Mouse (Mus musculus): ENCODE measurements around the gene Dido1. TPM values are rescaled to one million over a fixed set of nuclear protein-coding genes. Genes with fewer than 3 reads are reported as not detected.

Gene Dido1
- polyA plus RNA-seq, 1 experiment from 2014 or later: 12.6 TPM

GRCm38 (mm10) chr2:180710276-180711155 lies 717 bp upstream of the Dido1 start:
- peak overlapping the region; percentile 100 for H3K27ac ChIP-seq (ENCODE audit: low read length)
- peaks cover 43% of the 10 kb centered on the region for H3K4me1 ChIP-seq (ENCODE audit: control insufficient read depth, low read depth, low read length)
- no peaks in the 10 kb centered on the region for H3K9me3 ChIP-seq (replicated peaks; ENCODE audit: control insufficient read depth, low read length)
- peak overlapping the region; percentile 83 for H3K4me2 ChIP-seq (ENCODE audit: low read depth, low read length)
- H3K36me3 ChIP-seq (ENCODE audit: control insufficient read depth, insufficient read depth): peaks cover 20% of the 10 kb centered on the region
- under 1% methylated on average over 51 of the region's 64 CpGs for WGBS (ENCODE audit: insufficient replicate concordance)
- no peak; the same call in 1 of the 2 replicates for ATAC-seq (ENCODE audit: low read depth)
- no peaks in the 10 kb centered on the region for H3K27me3 ChIP-seq (ENCODE audit: control insufficient read depth, insufficient read depth, low read depth, low read length)
- H3K4me3 ChIP-seq (ENCODE audit: low read depth, low read length): peak overlapping the region; percentile 100
- H3K9ac ChIP-seq (ENCODE audit: low read depth, low read length): peak overlapping the region; percentile 100

- ATAC-seq (ENCODE audit: low read depth): peak; percentile 1; the same call in 1 of the 2 replicates
- Histone ChIP-seq H3K9ac (ENCODE audit: low read depth, low read length) (peak overlapping the region; percentile 94), H3K27ac (ENCODE audit: low read length) (peak overlapping the region; percentile 93), H3K4me2 (ENCODE audit: low read depth, low read length) (peak overlapping the region; percentile 67), H3K4me3 (ENCODE audit: low read depth, low read length) (peak overlapping the region; percentile 100), H3K4me1 (ENCODE audit: control insufficient read depth, low read depth, low read length) (peaks cover 55% of the 10 kb centered on the region), H3K36me3 (ENCODE audit: control insufficient read depth, insufficient read depth) (peaks cover 13% of the 10 kb centered on the region), H3K27me3 (ENCODE audit: control insufficient read depth, insufficient read depth, low read depth, low read length) (no peaks in the 10 kb centered on the region), H3K9me3 (replicated peaks; ENCODE audit: control insufficient read depth, low read length) (no peaks in the 10 kb centered on the region)
- WGBS (ENCODE audit: insufficient replicate concordance): under 1% methylated on average over 39 of the region's 39 CpGs
Measured at GRCm38 (mm10) chr2:180709023-180709922, 526 bp downstream of the Dido1 start.

- Histone ChIP-seq H3K4me3 (ENCODE audit: low read depth, low read length) (no peak overlapping the region), H3K36me3 (ENCODE audit: control insufficient read depth, insufficient read depth) (peaks cover 4% of the 10 kb centered on the region; the same call in 1 of the 2 replicates), H3K4me1 (ENCODE audit: control insufficient read depth, low read depth, low read length) (peaks cover 52% of the 10 kb centered on the region), H3K9ac (ENCODE audit: low read depth, low read length) (no peak overlapping the region), H3K27me3 (ENCODE audit: control insufficient read depth, insufficient read depth, low read depth, low read length) (no peaks in the 10 kb centered on the region), H3K27ac (ENCODE audit: low read length) (no peak overlapping the region), H3K4me2 (ENCODE audit: low read depth, low read length) (no peak overlapping the region), H3K9me3 (replicated peaks; ENCODE audit: control insufficient read depth, low read length) (no peaks in the 10 kb centered on the region)
- 79% methylated on average over 5 of the region's 5 CpGs for WGBS (ENCODE audit: insufficient replicate concordance)
- ATAC-seq (ENCODE audit: low read depth): no peak
Measured at GRCm38 (mm10) chr2:180705975-180706374, 3.8 kb downstream of the Dido1 start.

GRCm38 (mm10) chr2:180705066-180705465 lies 4.7 kb downstream of the Dido1 start:
- Histone ChIP-seq H3K9me3 (replicated peaks; ENCODE audit: control insufficient read depth, low read length) (no peaks in the 10 kb centered on the region), H3K4me2 (ENCODE audit: low read depth, low read length) (peak overlapping the region; percentile 14; the same call in 1 of the 2 replicates), H3K4me3 (ENCODE audit: low read depth, low read length) (no peak overlapping the region), H3K4me1 (ENCODE audit: control insufficient read depth, low read depth, low read length) (peaks cover 58% of the 10 kb centered on the region), H3K36me3 (ENCODE audit: control insufficient read depth, insufficient read depth) (peaks cover 4% of the 10 kb centered on the region; the same call in 1 of the 2 replicates), H3K27me3 (ENCODE audit: control insufficient read depth, insufficient read depth, low read depth, low read length) (no peaks in the 10 kb centered on the region), H3K27ac (ENCODE audit: low read length) (peak overlapping the region; percentile 96), H3K9ac (ENCODE audit: low read depth, low read length) (no peak overlapping the region)
- 24% methylated on average over 3 of the region's 3 CpGs for WGBS (ENCODE audit: insufficient replicate concordance)
- no peak for ATAC-seq (ENCODE audit: low read depth)

- peaks cover 62% of the 10 kb centered on the region for H3K4me1 ChIP-seq (ENCODE audit: control insufficient read depth, low read depth, low read length)
- WGBS (ENCODE audit: insufficient replicate concordance): 51% methylated on average over 8 of the region's 8 CpGs
- H3K4me2 ChIP-seq (ENCODE audit: low read depth, low read length): peak overlapping the region; percentile 34; the same call in 1 of the 2 replicates
Measured at GRCm38 (mm10) chr2:180704591-180704990, 5.2 kb downstream of the Dido1 start.

GRCm38 (mm10) chr2:180703645-180704359 lies 6.0 kb downstream of the Dido1 start:
- 51% methylated on average over 3 of the region's 3 CpGs for WGBS (ENCODE audit: insufficient replicate concordance)
- no peak for ATAC-seq (ENCODE audit: low read depth)
- no peaks in the 10 kb centered on the region for H3K27me3 ChIP-seq (ENCODE audit: control insufficient read depth, insufficient read depth, low read depth, low read length)
- no peaks in the 10 kb centered on the region for H3K9me3 ChIP-seq (replicated peaks; ENCODE audit: control insufficient read depth, low read length)
- peak overlapping the region; percentile 94 for H3K4me2 ChIP-seq (ENCODE audit: low read depth, low read length)
- H3K9ac ChIP-seq (ENCODE audit: low read depth, low read length): peak overlapping the region; percentile 13; the same call in 1 of the 2 replicates
- no peak overlapping the region for H3K4me3 ChIP-seq (ENCODE audit: low read depth, low read length)
- H3K27ac ChIP-seq (ENCODE audit: low read length): peak overlapping the region; percentile 96
- peaks cover 4% of the 10 kb centered on the region; the same call in 1 of the 2 replicates for H3K36me3 ChIP-seq (ENCODE audit: control insufficient read depth, insufficient read depth)
- peaks cover 69% of the 10 kb centered on the region for H3K4me1 ChIP-seq (ENCODE audit: control insufficient read depth, low read depth, low read length)

More at GRCm38 (mm10) chr2:180704591-180704990, 5.2 kb downstream of the Dido1 start:
- Histone ChIP-seq H3K9ac (ENCODE audit: low read depth, low read length) (peak overlapping the region; percentile 13; the same call in 1 of the 2 replicates), H3K9me3 (replicated peaks; ENCODE audit: control insufficient read depth, low read length) (no peaks in the 10 kb centered on the region), H3K27me3 (ENCODE audit: control insufficient read depth, insufficient read depth, low read depth, low read length) (no peaks in the 10 kb centered on the region), H3K27ac (ENCODE audit: low read length) (peak overlapping the region; percentile 96), H3K36me3 (ENCODE audit: control insufficient read depth, insufficient read depth) (peaks cover 4% of the 10 kb centered on the region; the same call in 1 of the 2 replicates), H3K4me3 (ENCODE audit: low read depth, low read length) (no peak overlapping the region; the same call in 1 of the 2 replicates)
- peak; percentile 8; the same call in 1 of the 2 replicates for ATAC-seq (ENCODE audit: low read depth)

GRCm38 (mm10) chr2:180703175-180703574 lies 6.6 kb downstream of the Dido1 start:
- peak overlapping the region; percentile 91 for H3K9ac ChIP-seq (ENCODE audit: low read depth, low read length)
- H3K27me3 ChIP-seq (ENCODE audit: control insufficient read depth, insufficient read depth, low read depth, low read length): no peaks in the 10 kb centered on the region
- peak overlapping the region; percentile 94 for H3K4me2 ChIP-seq (ENCODE audit: low read depth, low read length)
- H3K4me1 ChIP-seq (ENCODE audit: control insufficient read depth, low read depth, low read length): peaks cover 69% of the 10 kb centered on the region
- H3K27ac ChIP-seq (ENCODE audit: low read length): peak overlapping the region; percentile 96
- no peaks in the 10 kb centered on the region for H3K9me3 ChIP-seq (replicated peaks; ENCODE audit: control insufficient read depth, low read length)
- peaks cover 4% of the 10 kb centered on the region; the same call in 1 of the 2 replicates for H3K36me3 ChIP-seq (ENCODE audit: control insufficient read depth, insufficient read depth)
- ATAC-seq (ENCODE audit: low read depth): 0 out of 2 replicates have a peak, but pooled peaks have one; percentile 9
- WGBS (ENCODE audit: insufficient replicate concordance): 34% methylated on average over 5 of the region's 5 CpGs
- 0 out of 2 replicates have a peak overlapping the region, but pooled peaks have one; percentile 8 for H3K4me3 ChIP-seq (ENCODE audit: low read depth, low read length)

GRCm38 (mm10) chr2:180702701-180703149 lies 7.1 kb downstream of the Dido1 start:
- H3K27ac ChIP-seq (ENCODE audit: low read length): peak overlapping the region; percentile 96
- WGBS (ENCODE audit: insufficient replicate concordance): 28% methylated on average over 4 of the region's 4 CpGs
- peaks cover 4% of the 10 kb centered on the region; the same call in 1 of the 2 replicates for H3K36me3 ChIP-seq (ENCODE audit: control insufficient read depth, insufficient read depth)
- ATAC-seq (ENCODE audit: low read depth): no peak
- peaks cover 69% of the 10 kb centered on the region for H3K4me1 ChIP-seq (ENCODE audit: control insufficient read depth, low read depth, low read length)
- H3K4me3 ChIP-seq (ENCODE audit: low read depth, low read length): peak overlapping the region; percentile 88
- H3K9ac ChIP-seq (ENCODE audit: low read depth, low read length): peak overlapping the region; percentile 91
- H3K27me3 ChIP-seq (ENCODE audit: control insufficient read depth, insufficient read depth, low read depth, low read length): no peaks in the 10 kb centered on the region
- peak overlapping the region; percentile 94 for H3K4me2 ChIP-seq (ENCODE audit: low read depth, low read length)
- H3K9me3 ChIP-seq (replicated peaks; ENCODE audit: control insufficient read depth, low read length): no peaks in the 10 kb centered on the region

Measured in liver, embryonic 16.5 days (tissue).